Mouse (Mus musculus): ENCODE data around the gene Lmcd1.

- TF ChIP-seq CTCF (IDR thresholded peaks at IDR 0.05) (no peak), EP300 (IDR thresholded peaks at IDR 0.05) (no peak)
These were observed 85.8 kb downstream of the Lmcd1 start for GRCm38 (mm10) chr6:112359341-112359740.

Measured in lung, postnatal 0 days (tissue).